Mouse (Mus musculus) lung, embryonic 14.5 days (tissue): ENCODE data around the gene Pxk. TPM values are rescaled to one million over a fixed set of nuclear protein-coding genes. Genes with fewer than 3 reads are reported as not detected.

Experiments used
- ATAC-seq: fragments of 200-750 bp; cut with Nextera tagmentation; 2 replicates; pipeline ENCODE4 v1.8.0; 2017; ENCODE audit warnings: mild to moderate bottlenecking, moderate TSS enrichment, moderate library complexity; ENCODE audit not compliant: insufficient read depth
- DNase-seq: peaks from one replicate; pipeline ENCODE4 v3.0.0-alpha.2; 2015
- H3K27ac ChIP-seq: fragments of 300-500 bp; sonication (generic); 2 replicates; pipeline ENCODE4 v1.5.1; 2014; ENCODE audit warnings: low read depth, mild to moderate bottlenecking, moderate library complexity
- H3K27me3 ChIP-seq: fragments of 300-500 bp; sonication (generic); 2 replicates; pipeline ENCODE4 v1.6.1; 2014; ENCODE audit warnings: low read length, control low read depth; ENCODE audit not compliant: insufficient read depth
- H3K36me3 ChIP-seq: fragments of 300-500 bp; sonication (generic); 2 replicates; pipeline ENCODE4 v1.6.1; 2014; ENCODE audit warnings: control low read depth; ENCODE audit not compliant: insufficient read depth
- H3K4me1 ChIP-seq: fragments of 300-500 bp; sonication (generic); 2 replicates; pipeline ENCODE4 v1.6.1; 2014; ENCODE audit warnings: antibody characterized with exemption, control low read depth; ENCODE audit not compliant: insufficient read depth
- H3K4me2 ChIP-seq: fragments of 300-500 bp; sonication (generic); 2 replicates; pipeline ENCODE4 v1.6.1; 2014; ENCODE audit warnings: mild to moderate bottlenecking
- H3K4me3 ChIP-seq: fragments of 300-500 bp; sonication (generic); 2 replicates; pipeline ENCODE4 v1.5.1; 2014; ENCODE audit warnings: low read depth, low read length
- H3K9ac ChIP-seq: fragments of 300-500 bp; sonication (generic); 2 replicates; pipeline ENCODE4 v1.6.1; 2014
- H3K9me3 ChIP-seq: fragments of 300-500 bp; sonication (generic); 2 replicates; pipeline ENCODE4 v1.6.1; 2016; ENCODE audit warnings: low read depth, low read length, control low read depth
- CTCF ChIP-seq: IDR thresholded peaks from 2 replicates; pipeline ENCODE4 v1.5.1; 2016; ENCODE audit warnings: antibody characterized with exemption, low read depth
- WGBS: fragments of 180-500 bp; shearing (Covaris S2); extraction: QIAGEN DNeasy Blood & Tissue Kit; methylation state at CpG from one replicate; pipeline ENCODE4 v1.1.7; 2014; 5-methylcytosine and 5-hydroxymethylcytosine counted together
- polyA plus RNA-seq: library from polyadenylated mRNA; unstranded; fragments of >200 nt; fragmentation: Nextera tagmentation; extraction: Ambion mirVana; gene quantifications from 2 replicates; pipeline ENCODE4 v1.2.1, GENCODE M21; 2014

Gene Pxk
- polyA plus RNA-seq, 1 experiment from 2014 or later: 31.2 TPM

DNA sequence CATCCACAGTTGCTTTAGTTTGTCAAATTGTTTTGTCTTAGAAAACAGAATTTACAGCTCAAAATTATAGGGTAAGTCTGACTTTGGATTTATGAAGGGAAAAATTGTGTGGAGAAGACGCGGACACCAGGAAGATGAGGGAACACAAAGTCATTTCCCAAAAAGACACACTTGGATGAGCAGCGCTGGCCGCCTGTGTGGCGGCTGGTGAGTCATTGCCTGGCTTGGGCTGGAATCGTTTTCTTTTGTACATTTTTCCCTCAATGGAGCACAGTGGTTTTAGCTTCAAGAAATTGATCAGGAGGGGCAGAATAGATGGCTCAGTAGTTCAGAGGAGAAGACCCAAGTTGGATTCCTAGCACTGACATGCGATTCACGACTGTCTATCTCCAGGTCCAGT lies 3.9 kb downstream of the Pxk start:
- H3K27ac ChIP-seq: no peak overlapping the region
- no peak for ATAC-seq
- peaks cover 4% of the 10 kb centered on the region; the same call in 1 of the 2 replicates for H3K4me1 ChIP-seq
- DNase-seq: no peak
- no peak overlapping the region for H3K4me2 ChIP-seq
- TF ChIP-seq CTCF: no peak
- no peaks in the 10 kb centered on the region for H3K9me3 ChIP-seq
- no peak overlapping the region for H3K9ac ChIP-seq
- no peaks in the 10 kb centered on the region for H3K27me3 ChIP-seq
- 0 out of 2 replicates have a peak, but pooled peaks cover 3% of the 10 kb centered on the region for H3K36me3 ChIP-seq
- WGBS: 90% methylated on average over 8 of the region's 8 CpGs
- H3K4me3 ChIP-seq: no peak overlapping the region

DNA sequence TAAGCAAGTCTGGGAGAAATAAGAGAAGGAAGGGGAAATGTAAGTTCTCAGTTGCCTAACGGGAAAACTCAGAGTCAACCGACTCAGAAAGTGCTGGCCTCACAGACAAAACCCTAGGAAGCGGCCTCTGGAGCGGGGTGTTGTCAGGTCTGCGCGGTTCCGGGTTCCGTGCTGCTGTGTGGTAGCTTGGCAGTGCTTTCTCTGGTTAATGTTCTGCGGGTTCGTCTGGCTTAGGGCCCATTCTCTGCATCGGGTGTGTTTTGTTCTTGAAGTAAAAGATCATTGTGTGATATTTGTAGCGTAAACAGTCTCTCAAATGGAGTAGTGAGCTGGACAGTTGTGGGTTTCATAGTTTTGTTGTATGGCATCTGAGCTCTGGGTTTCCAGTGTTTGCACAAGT lies 4.7 kb downstream of the Pxk start:
- ATAC-seq (no peak), DNase-seq (no peak)
- H3K36me3 ChIP-seq: 0 out of 2 replicates have a peak, but pooled peaks cover 3% of the 10 kb centered on the region
- H3K27ac ChIP-seq: no peak overlapping the region
- TF ChIP-seq CTCF: no peak
- H3K9me3 ChIP-seq: no peaks in the 10 kb centered on the region
- H3K4me1 ChIP-seq: peaks cover 4% of the 10 kb centered on the region; the same call in 1 of the 2 replicates
- no peak overlapping the region for H3K4me3 ChIP-seq
- 73% methylated on average over 12 of the region's 12 CpGs for WGBS
- H3K9ac ChIP-seq: no peak overlapping the region
- H3K4me2 ChIP-seq: no peak overlapping the region
- H3K27me3 ChIP-seq: no peaks in the 10 kb centered on the region

DNA sequence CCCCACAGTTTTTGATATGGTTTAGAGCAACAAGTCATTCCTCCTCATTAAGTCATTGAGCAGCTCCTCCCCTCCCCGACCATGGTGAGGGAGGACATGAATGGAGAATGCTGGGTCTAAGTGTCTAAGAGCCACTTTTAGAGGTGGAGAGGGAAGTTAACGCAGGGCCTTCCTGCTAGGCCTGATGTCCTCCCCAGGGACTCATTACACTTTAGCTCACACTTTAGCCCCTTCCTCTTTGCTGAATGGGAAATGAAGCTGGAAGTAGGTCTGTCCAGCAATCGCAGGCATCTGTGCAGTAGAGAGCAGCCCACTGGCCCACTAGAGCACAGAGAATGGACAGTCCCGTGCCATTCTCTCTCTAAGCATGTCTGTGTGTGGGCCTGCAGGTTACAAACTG lies 10.0 kb downstream of the Pxk start:
- Histone ChIP-seq H3K9me3 (no peaks in the 10 kb centered on the region), H3K4me2 (no peak overlapping the region), H3K9ac (no peak overlapping the region), H3K27ac (no peak overlapping the region), H3K36me3 (no peaks in the 10 kb centered on the region), H3K4me1 (no peaks in the 10 kb centered on the region), H3K27me3 (no peaks in the 10 kb centered on the region), H3K4me3 (no peak overlapping the region)
- TF ChIP-seq CTCF: no peak
- no peak for DNase-seq
- no peak for ATAC-seq
- WGBS: 88% methylated on average over 4 of the region's 4 CpGs

DNA sequence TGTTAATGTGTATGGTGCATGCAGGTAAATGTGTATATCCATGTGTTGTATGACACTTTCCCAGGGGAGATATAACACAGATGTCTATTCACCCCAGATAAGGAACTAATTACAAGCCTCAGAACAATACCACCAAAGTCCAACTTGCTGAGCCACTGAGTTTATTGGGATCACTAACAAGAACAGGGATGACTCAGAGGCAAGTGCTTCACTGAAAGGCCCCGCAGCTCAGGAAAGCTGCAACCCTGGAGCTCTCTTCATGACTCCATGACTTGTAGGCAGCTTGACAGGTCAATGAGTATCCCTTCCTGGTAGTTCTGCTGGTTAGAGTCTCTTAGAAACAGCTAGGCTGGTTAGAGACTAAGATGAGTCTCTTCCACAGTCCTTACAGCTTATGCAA lies 11.0 kb downstream of the Pxk start:
- Histone ChIP-seq H3K4me2 (no peak overlapping the region), H3K27me3 (no peaks in the 10 kb centered on the region), H3K36me3 (no peaks in the 10 kb centered on the region), H3K4me1 (no peaks in the 10 kb centered on the region), H3K27ac (no peak overlapping the region), H3K9me3 (no peaks in the 10 kb centered on the region), H3K9ac (no peak overlapping the region), H3K4me3 (no peak overlapping the region)
- TF ChIP-seq CTCF: no peak
- DNase-seq (no peak), ATAC-seq (no peak)
- 88% methylated on average over 1 of the region's 1 CpGs for WGBS

DNA sequence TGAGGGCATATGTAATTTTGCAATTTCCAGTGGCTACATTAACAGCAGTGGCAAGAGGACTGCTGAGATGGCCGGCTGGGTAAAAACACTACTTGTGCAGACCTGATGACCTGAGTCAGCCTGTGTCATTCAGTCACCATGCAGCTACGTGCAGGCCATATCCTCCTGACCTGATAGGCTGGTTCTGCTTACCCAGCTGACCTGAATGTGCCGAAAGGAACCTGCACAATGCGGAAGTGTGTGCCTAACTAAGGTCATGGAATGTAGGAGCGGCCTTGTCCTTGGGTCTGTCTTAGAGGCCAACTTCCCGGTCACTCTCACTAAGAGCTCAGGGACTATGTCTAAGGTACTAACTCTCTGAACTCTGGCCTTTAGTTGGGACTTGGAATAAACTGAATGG lies 13.5 kb downstream of the Pxk start:
- no peak overlapping the region for H3K27ac ChIP-seq

DNA sequence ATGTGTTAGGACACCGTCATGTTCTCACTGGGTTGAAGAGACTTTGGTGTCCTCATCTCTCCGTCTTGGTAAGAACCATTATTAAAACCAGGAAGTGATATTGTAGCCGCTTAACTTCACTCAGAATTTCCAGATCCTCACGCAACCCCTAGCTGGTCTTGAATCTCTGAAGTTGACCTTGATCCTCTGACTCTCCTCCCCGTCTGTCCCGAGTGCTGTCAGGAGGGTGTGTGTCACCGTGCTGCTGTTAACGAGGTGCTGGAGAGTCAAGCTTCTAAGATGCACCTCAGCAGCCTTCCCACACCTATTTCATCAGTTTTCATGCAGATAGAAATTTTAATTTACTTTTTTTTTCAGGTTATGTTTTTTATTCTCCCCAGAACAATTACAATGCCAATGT lies 14.0 kb downstream of the Pxk start:
- H3K27ac ChIP-seq: no peak overlapping the region
- TF ChIP-seq CTCF: no peak
- H3K4me3 ChIP-seq: no peak overlapping the region
- no peaks in the 10 kb centered on the region for H3K36me3 ChIP-seq
- H3K4me1 ChIP-seq: no peaks in the 10 kb centered on the region
- 79% methylated on average over 8 of the region's 8 CpGs for WGBS
- no peaks in the 10 kb centered on the region for H3K9me3 ChIP-seq
- no peak overlapping the region for H3K9ac ChIP-seq
- no peak overlapping the region for H3K4me2 ChIP-seq
- no peaks in the 10 kb centered on the region for H3K27me3 ChIP-seq
- DNase-seq (no peak), ATAC-seq (no peak)

More for the DNA sequence above, 13.5 kb downstream of the Pxk start:
- Histone ChIP-seq H3K9ac (no peak overlapping the region), H3K27me3 (no peaks in the 10 kb centered on the region), H3K9me3 (no peaks in the 10 kb centered on the region), H3K4me1 (no peaks in the 10 kb centered on the region), H3K36me3 (no peaks in the 10 kb centered on the region), H3K4me3 (no peak overlapping the region), H3K4me2 (no peak overlapping the region)
- TF ChIP-seq CTCF: no peak
- DNase-seq (no peak), ATAC-seq (no peak)
- 75% methylated on average over 6 of the region's 6 CpGs for WGBS

DNA sequence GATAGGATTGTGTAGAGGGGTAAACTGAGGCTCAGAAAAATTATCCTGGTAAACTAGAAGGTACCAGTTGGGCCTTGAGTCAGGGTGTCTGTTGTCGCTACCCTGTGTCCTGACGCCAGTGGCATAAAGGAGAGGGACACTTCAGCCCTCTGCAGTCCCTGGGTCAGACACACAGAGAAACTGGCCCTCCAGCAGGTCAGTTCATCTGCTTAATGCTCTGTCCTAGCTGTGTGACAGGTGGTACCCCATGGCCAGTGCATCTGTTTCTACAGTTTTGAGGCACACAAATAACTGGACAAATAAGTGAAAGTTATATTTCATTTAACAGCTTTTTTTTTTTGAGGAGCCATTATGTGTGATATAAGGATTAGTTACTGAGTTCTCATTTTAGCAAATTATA lies 15.6 kb downstream of the Pxk start:
- TF ChIP-seq CTCF: no peak
- DNase-seq (no peak), ATAC-seq (no peak)
- Histone ChIP-seq H3K4me2 (no peak overlapping the region), H3K4me1 (no peaks in the 10 kb centered on the region), H3K9me3 (no peaks in the 10 kb centered on the region), H3K4me3 (no peak overlapping the region), H3K27me3 (no peaks in the 10 kb centered on the region), H3K9ac (no peak overlapping the region), H3K36me3 (no peaks in the 10 kb centered on the region), H3K27ac (no peak overlapping the region)
- WGBS: 92% methylated on average over 2 of the region's 2 CpGs

DNA sequence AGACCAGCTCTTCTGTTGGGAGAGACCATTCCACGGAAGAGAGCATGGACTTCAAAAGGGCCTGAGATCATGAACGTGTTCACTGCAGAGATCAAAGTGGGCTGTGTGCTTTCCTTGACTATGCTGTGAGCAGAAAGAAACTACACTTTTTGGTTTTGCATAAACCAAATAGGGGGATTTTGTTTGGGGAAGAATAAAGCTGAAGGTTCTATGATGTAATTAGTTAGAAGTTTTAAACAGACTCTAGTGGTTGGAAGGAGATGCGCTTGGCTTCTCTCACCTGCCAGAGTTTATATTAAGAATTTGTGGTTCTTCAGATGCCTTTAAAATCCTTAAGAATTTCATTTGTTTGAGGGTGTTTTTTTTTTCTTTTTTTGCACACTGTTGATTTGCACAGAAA lies 16.3 kb downstream of the Pxk start:
- Histone ChIP-seq H3K4me3 (no peak overlapping the region), H3K9me3 (no peaks in the 10 kb centered on the region), H3K4me1 (no peaks in the 10 kb centered on the region), H3K9ac (no peak overlapping the region), H3K36me3 (no peaks in the 10 kb centered on the region), H3K4me2 (no peak overlapping the region), H3K27me3 (no peaks in the 10 kb centered on the region), H3K27ac (no peak overlapping the region)
- 54% methylated on average over 3 of the region's 3 CpGs for WGBS
- DNase-seq: no peak
- ATAC-seq: no peak
- no peak for TF ChIP-seq CTCF
